Mouse (Mus musculus) ES-Bruce4 (cell line): ENCODE measurements around the gene Bcl7b. TPM values are rescaled to one million over a fixed set of nuclear protein-coding genes. Genes with fewer than 3 reads are reported as not detected.

Experiments used
- H3K27ac ChIP-seq: 2 replicates; pipeline ENCODE4 v1.5.1; 2012; ENCODE audit warnings: low read length, inconsistent platforms; ENCODE audit not compliant: insufficient read depth
- H3K27me3 ChIP-seq: 2 replicates; pipeline ENCODE4 v1.6.1; 2012; ENCODE audit warnings: mild to moderate bottlenecking, low read length, inconsistent platforms; ENCODE audit not compliant: control insufficient read depth, poor library complexity, insufficient read depth, severe bottlenecking
- H3K36me3 ChIP-seq: 2 replicates; pipeline ENCODE4 v1.6.1; 2012; ENCODE audit warnings: inconsistent platforms, mild to moderate bottlenecking, low read length, moderate library complexity; ENCODE audit not compliant: control insufficient read depth, poor library complexity, insufficient read depth, severe bottlenecking
- H3K4me1 ChIP-seq: one replicate; pipeline ENCODE4 v1.8.1; 2011; ENCODE audit warnings: low read length; ENCODE audit not compliant: control insufficient read depth, insufficient read depth
- H3K4me3 ChIP-seq: 2 replicates; pipeline ENCODE4 v1.5.1; 2011; ENCODE audit warnings: low read depth, mild to moderate bottlenecking, low read length
- H3K9ac ChIP-seq: 2 replicates; pipeline ENCODE4 v1.6.1; 2012; ENCODE audit warnings: low read depth, mild to moderate bottlenecking, inconsistent platforms; ENCODE audit not compliant: poor library complexity, severe bottlenecking
- H3K9me3 ChIP-seq: replicated peaks from 2 replicates; pipeline ENCODE4 v1.6.1; 2012; ENCODE audit warnings: mild to moderate bottlenecking, low read length, inconsistent platforms; ENCODE audit not compliant: control insufficient read depth, poor library complexity, insufficient read depth, severe bottlenecking
- CTCF ChIP-seq: IDR thresholded peaks from one replicate; pipeline ENCODE4 v1.8.1; 2011; ENCODE audit warnings: low read depth, low read length
- EP300 ChIP-seq: IDR thresholded peaks from 2 replicates; pipeline ENCODE4 v1.6.1; 2011; ENCODE audit warnings: low read depth, low read length; ENCODE audit not compliant: insufficient read depth
- POLR2A ChIP-seq: IDR thresholded peaks from one replicate; pipeline ENCODE4 v1.8.1; 2011; ENCODE audit warnings: low read length; ENCODE audit not compliant: insufficient read depth
- polyA plus RNA-seq: library from polyadenylated mRNA; stranded (reverse); fragments of >200 nt; gene quantifications from 2 replicates; pipeline ENCODE4 v1.2.4, GENCODE M21; 2011; ENCODE audit warnings: low read depth; ENCODE audit not compliant: missing spikeins, insufficient read depth, insufficient read length

Bcl7b gene
- polyA plus RNA-seq, 1 experiment, result 19.5 TPM

DNA sequence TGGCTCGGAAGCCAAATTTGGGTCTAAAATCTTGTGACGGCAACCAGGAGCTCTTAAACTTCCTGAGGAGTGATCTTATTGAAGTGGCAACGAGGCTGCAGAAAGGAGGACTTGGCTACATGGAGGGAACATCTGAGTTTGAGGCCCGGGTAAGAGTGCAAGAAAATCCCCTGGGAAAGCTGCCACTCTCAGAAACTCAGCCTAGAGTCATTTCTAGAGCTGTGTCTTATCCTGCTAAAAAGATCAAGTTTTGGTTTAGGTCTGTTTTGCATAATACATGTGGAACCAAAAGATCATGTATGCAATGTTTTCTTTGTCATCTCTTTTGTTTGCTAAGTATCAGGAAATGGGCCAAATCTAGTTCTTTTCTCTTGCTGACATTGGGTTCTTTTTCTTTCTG lies 62.1 kb downstream of the Bcl7b start:
- no peak for TF ChIP-seq POLR2A
- no peak for TF ChIP-seq CTCF
- no peak for TF ChIP-seq EP300
- Histone ChIP-seq H3K4me3 (no peak overlapping the region), H3K27me3 (no peaks in the 10 kb centered on the region), H3K9ac (no peak overlapping the region), H3K4me1 (no peaks in the 10 kb centered on the region), H3K9me3 (no peaks in the 10 kb centered on the region), H3K36me3 (peaks cover 74% of the 10 kb centered on the region), H3K27ac (no peak overlapping the region)

Other genes with a start within 250 kb of the Bcl7b start
- gene Mettl27, start 235.9 kb upstream of the Bcl7b start, polyA plus RNA-seq, result 36.3 and 37.5 TPM in 2 replicates
- gene Cldn4, start 221.3 kb upstream of the Bcl7b start, polyA plus RNA-seq, result 259 and 279 TPM in 2 replicates
- gene Cldn3, start 182.1 kb upstream of the Bcl7b start, polyA plus RNA-seq, result 22.4 and 26.3 TPM in 2 replicates
- 45.8 and 48.4 TPM in 2 replicates for gene Abhd11, start 159.1 kb upstream of the Bcl7b start, polyA plus RNA-seq
- gene Stx1a, start 144.8 kb upstream of the Bcl7b start, polyA plus RNA-seq, result 9.3 and 10.5 TPM in 2 replicates
- 7.9 and 8.0 TPM in 2 replicates for gene Dnajc30, start 104.1 kb upstream of the Bcl7b start, polyA plus RNA-seq
- gene Bud23, start 103.3 kb upstream of the Bcl7b start, polyA plus RNA-seq, result 71.1 and 102 TPM in 2 replicates
- gene Vps37d, start 90.0 kb upstream of the Bcl7b start, polyA plus RNA-seq, result 4.2 and 5.7 TPM in 2 replicates
- gene Mlxipl, start 78.4 kb upstream of the Bcl7b start, polyA plus RNA-seq, result 3.8 and 4.6 TPM in 2 replicates
- gene Tbl2, start 18.6 kb upstream of the Bcl7b start, polyA plus RNA-seq, result 28.2 and 32.4 TPM in 2 replicates
- gene Baz1b, start 19.0 kb downstream of the Bcl7b start, polyA plus RNA-seq, result 84.9 and 86.6 TPM in 2 replicates
- 2.8 and 3.0 TPM in 2 replicates for gene Fzd9, start 82.9 kb downstream of the Bcl7b start, polyA plus RNA-seq
- gene Fkbp6, start 181.8 kb downstream of the Bcl7b start, polyA plus RNA-seq, result 0.49 and 0.55 TPM in 2 replicates
- gene Trim50, start 185.0 kb downstream of the Bcl7b start, polyA plus RNA-seq, result not detected in 2 replicates
- gene Nsun5, start 201.7 kb downstream of the Bcl7b start, polyA plus RNA-seq, result 18.8 and 21.8 TPM in 2 replicates
- 68.9 and 71.8 TPM in 2 replicates for gene Pom121, start 226.3 kb downstream of the Bcl7b start, polyA plus RNA-seq